Mouse (Mus musculus) T-helper 1 cell (primary cell): ENCODE measurements at regions not wholly inside any gene's neighbourhood (a gene's known extent, or its start where the extent isn't known, plus 50 kb on each side); places are given as distances from the start of the nearest gene placed in this dataset.

Source experiments
- in situ Hi-C: fragments of 300-600 bp; cut with MboI, MseI; formaldehyde crosslinking; loops from one replicate; pipeline ENCODE4 v1.15.1; 2025; ENCODE audit warnings: high pct_unique_total_duplicates

GRCm38 (mm10) chr2:169450801-169451200, 136.7 kb downstream of the Gm11011 start:
- in situ Hi-C loops = no loop called here

DNA sequence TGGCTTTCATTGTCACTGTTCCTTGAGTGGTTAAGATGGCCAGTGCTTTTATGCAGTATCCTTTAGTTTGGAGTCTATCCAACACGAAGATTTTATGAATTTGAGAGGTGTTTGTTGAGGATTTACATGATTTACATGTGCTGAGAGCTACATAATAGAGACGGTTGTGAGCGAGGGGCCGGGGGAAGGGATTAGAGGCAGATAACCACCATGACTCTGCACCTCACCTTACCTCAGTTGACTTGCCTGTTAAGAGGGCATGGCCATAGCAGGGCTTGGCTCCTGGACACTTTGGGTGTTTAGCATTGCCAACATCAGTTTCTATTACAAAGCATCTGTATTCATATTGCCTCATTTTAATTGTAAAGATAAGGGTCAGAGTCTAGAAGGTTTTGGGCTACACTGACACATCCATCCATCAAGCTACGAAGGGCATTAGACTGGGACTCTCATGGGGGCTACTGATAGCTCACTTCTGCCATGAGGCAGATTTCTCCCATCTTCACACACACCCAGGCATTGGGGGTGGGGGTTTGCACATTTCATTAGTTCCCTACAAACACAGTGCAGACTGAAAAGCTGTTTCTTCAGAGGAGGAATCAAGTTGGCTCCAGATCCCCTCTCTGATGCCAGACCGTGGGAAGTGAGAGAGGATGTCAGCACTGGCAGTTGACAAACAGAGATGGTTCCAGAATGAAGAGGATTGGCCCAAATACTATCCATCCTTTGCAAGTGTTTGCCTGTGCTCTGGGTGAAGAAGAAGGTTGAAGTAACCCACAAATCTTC, 139.9 kb downstream of the Gm11011 start:
- in situ Hi-C loops = no loop called here

- in situ Hi-C loops = no loop called here
Observed at GRCm38 (mm10) chr2:169445877-169446276, 141.7 kb downstream of the Gm11011 start.

DNA sequence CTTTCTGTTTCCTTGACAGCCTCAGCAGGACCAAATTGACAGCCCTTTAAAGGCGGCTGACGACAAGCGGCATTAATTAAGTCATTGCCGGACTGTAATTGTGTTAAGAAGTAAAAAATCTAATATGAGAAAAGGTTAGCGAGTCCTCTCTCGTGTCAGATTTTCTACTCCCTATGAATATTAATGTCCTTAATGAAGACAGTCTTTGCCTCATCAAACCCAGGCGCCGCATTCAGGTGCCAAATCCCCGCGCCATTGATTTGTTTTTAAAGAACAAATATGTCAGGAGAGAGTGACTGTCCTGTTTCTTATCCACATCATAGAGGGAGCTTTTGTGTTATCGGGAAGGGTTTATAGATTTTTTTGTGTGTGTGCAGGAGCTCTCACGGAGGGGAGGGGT, 142.2 kb downstream of the Gm11011 start:
- in situ Hi-C loops = no loop called here

DNA sequence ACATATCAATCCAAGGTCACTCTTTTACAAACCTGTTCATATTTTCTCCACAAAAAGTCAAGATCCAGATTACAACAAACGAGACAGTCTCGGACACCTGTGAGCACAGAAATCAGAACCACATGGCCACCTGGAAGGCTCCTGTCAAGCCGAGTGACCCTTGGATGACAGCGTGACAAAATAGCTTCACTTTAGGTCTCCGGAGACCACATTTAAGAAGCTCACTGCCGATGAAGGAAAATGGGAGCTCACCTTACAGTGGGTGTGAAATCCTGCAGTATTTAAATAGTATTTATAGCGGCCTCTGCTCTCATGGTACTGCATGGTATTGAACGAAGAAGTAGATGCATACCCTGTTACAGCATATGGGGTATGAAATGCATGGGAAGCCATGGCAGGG, 144.3 kb downstream of the Gm11011 start:
- in situ Hi-C loops = no loop called here

GRCm38 (mm10) chr2:169431516-169431915, 156.0 kb downstream of the Gm11011 start:
- in situ Hi-C loops = no loop called here

- in situ Hi-C loops = no loop called here
Observed at GRCm38 (mm10) chr2:169429411-169429810, 158.1 kb downstream of the Gm11011 start.

DNA sequence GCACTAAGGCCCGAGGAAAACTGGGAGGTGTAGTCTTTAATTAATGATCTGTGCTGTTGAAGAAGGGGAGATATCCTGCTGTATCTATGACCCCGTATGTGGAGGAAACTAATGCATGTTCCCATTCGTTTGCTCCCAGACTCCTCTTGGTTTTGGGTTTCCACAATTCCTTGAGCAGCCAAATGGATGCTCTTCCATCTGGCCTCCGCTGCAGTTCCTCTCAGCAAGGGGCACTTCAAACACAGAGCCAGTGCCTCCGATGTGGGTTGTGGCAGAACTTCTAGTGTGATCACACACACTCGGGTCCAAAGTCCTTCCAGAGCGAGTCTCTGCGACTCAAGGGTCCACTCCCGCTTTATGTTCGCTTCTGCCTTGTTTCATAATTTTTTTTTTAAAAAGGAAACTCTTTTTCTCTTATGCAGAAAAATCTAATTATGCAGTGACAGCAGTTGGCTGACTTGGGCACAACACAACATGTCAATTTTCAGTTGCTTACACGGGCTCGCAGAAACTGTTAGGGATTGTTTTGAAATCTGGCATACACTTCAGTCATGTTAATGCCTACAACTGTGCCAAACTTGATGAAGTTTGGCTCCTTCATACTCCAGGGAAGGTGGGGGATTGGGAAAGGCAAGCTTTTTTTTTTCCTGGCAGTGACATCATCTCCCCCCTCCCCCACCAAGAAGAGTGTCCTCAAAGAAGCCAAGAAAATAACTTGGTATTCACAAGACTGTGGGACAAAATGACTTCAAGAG, 163.2 kb downstream of the Gm11011 start:
- in situ Hi-C loops = no loop called here

- in situ Hi-C loops = no loop called here
Observed at GRCm38 (mm10) chr2:169412361-169412760, 175.2 kb downstream of the Gm11011 start.

GRCm38 (mm10) chr2:169410080-169410479, 177.5 kb downstream of the Gm11011 start:
- in situ Hi-C loops = no loop called here

DNA sequence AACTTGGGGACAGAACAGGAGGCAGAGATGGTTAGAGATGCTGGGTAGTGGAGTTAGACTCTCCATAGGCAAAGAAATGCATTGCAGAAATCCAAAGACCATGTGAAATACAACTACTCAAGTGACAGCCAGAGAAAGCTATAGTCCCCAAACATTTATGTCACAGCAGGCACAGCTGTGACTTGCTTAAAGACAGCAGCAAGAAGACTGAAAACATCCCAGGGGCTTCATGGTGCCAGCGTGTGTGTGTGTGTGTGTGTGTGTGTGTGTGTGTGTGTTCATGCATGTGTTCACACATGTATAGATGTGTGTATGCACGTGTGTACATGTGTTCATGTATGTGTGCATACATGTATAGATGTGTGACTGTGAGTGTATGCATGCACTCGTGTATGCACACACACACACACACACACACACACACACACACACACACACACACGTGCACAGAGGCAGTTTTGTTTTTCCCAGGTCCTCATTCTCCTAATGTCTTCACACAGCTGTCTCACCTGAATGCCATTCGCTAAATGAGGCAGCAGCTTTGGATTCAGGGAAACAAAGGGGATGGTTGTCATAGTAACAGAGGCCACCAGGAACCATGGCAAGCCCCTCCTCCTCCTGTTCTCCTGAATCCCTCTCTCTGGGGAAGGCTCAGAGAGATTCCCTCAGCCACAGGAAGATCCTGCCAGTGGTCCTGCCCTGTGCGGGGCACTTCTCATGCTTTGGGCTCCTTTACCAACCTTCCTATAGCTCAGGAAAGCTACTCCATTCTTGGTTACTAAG, 182.4 kb downstream of the Gm11011 start:
- in situ Hi-C loops = no loop called here

DNA sequence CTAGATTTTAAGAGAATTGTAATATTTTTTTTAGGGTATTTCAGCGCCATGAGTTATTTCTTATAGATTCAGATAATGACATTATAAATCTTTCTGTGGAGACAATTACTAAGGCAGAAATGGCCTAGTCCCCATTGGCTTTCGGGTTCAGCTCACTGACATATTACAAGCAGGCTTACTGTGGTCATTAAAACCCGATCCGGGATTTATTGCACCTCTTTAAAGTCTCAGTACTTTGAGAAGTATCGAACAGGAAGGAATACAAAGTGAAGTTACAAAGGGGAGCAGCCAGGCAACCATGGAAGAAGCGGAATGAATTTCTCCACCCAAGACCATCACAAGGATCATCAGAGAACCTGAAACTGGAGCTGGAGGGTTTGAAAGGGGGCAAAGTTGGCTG, 189.8 kb downstream of the Gm11011 start:
- in situ Hi-C loops = no loop called here

DNA sequence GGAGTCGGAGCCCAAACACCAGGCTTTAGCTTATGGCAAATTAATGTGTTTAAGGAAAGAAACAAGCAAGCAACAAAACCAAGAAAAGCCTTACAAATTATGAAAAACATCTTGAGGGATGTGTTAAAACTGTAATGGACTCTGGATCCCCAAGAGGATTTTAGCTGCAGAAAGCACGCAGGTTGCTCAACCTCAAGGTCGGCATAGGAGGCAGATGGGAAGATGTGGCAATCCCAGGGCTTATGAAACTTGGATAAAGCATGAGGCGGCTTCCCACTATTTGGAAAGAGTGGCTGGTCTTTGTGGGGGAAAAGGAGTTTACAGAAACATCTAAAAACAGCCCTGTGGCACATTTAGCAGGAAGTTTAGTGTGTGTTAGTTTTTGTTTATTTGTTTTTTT, 190.5 kb downstream of the Gm11011 start:
- in situ Hi-C loops = no loop called here

DNA sequence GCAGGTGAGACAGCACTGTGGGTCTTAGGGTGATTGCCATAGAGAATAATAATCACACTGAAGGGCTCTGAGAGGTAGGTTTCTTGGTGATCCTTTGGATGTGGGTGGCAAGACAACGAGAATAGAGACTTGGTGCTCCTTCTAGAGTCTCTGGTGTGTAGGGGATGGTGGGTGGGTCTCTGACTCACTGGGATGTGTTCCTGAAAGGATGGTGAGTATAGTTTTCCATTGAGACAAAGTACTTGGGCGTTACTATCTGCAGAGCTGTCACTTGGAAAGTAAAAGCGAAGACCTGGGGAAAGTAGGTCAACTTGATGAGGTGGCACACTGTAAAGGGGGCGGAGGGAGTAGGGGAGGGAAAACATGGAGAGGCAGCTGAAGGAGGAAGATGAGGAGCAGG, 191.3 kb downstream of the Gm11011 start:
- in situ Hi-C loops = no loop called here

DNA sequence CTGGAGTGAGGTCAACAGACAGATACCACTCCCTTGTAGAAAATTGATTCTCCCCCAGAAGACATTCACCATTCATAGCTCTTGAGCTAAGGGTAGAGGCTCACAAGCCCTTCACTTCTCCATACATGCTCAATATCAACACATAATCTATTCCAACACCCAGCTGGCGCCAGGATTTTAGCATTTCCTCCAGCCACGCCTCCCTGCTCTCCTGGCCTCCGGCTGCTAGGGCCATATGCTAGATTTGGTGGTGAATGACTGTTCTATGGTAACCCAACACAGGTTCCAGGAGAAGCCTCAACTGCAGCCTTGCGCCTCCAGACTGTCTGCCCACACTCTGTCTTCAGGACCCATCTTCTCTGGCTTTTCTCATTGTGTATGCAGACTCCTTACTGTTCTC, 197.9 kb downstream of the Gm11011 start:
- in situ Hi-C loops = no loop called here

DNA sequence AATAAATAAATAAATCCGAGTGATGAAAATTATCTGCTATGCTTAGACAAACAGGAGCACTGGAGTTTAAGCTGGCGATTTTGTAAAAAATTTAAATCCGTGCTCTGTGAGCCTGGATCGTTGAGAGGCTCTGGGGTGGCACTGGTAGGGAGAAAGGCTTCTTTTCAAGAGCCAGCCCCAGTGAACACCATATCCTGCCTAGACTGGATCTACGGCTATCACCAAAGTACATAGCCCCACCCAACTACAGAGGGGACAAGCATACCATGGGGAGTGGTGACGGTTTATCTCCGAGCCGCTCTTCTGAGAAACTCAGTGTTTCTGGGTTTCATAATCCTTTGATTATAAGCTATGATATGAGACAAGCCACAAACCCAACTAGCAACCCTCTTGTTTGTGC, 199.0 kb downstream of the Gm11011 start:
- in situ Hi-C loops = no loop called here

GRCm38 (mm10) chr2:169387765-169388518, 199.6 kb downstream of the Gm11011 start:
- in situ Hi-C loops = no loop called here

- in situ Hi-C loops = no loop called here
Observed at GRCm38 (mm10) chr2:169383701-169384100, 203.8 kb downstream of the Gm11011 start.

GRCm38 (mm10) chr2:169373069-169373468, 214.5 kb downstream of the Gm11011 start:
- in situ Hi-C loops = no loop called here

DNA sequence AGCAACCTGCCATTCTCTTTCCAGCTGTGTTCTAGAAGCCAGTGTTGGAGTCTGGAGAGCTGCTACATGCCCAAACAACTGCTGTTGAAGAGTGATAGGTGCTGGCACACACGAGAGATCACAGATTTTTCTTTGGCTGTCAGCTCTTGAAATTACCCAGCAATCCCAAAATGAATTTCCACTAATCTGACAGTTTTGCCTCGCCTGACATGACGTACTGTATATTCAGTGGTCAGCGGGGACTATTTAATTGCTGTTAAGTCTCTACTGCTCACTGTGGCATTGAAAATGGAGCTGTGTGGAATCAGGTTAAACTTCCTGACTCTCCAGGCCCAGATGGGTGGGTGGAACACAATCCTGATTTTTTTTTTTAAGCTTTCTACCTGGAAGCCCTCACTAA, 222.5 kb downstream of the Gm11011 start:
- in situ Hi-C loops = no loop called here

GRCm38 (mm10) chr2:169360272-169360671, 227.3 kb downstream of the Gm11011 start:
- in situ Hi-C loops = no loop called here

DNA sequence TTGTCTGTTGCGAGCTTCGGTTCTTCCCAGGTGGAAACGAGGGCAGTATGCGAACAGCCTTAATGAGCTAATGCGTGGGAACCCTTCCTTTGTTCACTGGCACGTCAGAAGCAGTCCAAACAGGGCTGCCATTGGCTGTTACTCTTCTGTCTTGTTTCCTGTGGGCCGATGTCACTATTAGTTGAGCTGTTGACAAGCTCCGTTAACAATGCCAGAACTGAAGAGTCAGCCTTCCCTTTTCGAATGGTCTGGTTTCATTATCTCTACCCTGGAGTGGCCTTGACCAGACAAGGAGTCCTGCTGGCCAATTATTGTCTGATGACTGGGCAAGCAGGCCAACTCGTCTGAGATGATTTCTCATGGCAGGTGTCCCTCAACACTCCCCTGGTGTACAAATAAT, 230.1 kb downstream of the Gm11011 start:
- in situ Hi-C loops = no loop called here
